Mouse (Mus musculus): ENCODE data around the gene Dnah8. TPM values are rescaled to one million over a fixed set of nuclear protein-coding genes. Genes with fewer than 3 reads are reported as not detected.

Dnah8 gene
- polyA plus RNA-seq, 1 experiment from 2014 or later, result 1.3 TPM

DNA sequence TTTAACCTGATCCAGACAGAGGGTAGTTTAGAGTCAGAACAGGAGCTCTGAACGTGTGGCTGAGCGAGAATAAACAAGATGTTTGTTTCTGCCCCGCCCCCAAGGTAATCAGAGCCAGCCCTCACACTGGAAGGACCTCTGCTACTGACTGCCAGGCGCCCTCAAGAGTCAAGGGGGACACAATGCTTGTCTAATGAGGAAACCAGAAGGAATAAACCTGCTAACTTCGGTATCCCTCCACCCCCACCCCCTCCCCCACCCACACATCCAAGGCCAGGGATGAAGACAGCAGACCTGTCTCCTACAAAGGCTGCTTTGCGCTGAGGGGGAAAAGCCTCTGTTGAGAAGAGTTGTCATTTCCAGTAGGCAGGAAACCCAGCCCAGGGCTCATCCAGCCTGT, 29.3 kb upstream of the Dnah8 start:
- H3K27me3 ChIP-seq, result no peaks in the 10 kb centered on the region
- no peak overlapping the region for H3K4me2 ChIP-seq
- ATAC-seq (ENCODE audit: insufficient number of reproducible peaks, low FRiP score, low TSS enrichment, low read depth), result no peak
- peaks cover 68% of the 10 kb centered on the region for H3K36me3 ChIP-seq
- H3K9me3 ChIP-seq, result no peaks in the 10 kb centered on the region
- no peak overlapping the region for H3K4me3 ChIP-seq
- H3K27ac ChIP-seq, result no peak overlapping the region
- no peak overlapping the region for H3K9ac ChIP-seq
- 42% methylated on average over 6 of the region's 6 CpGs for WGBS
- 0 out of 2 replicates have a peak, but pooled peaks cover 3% of the 10 kb centered on the region for H3K4me1 ChIP-seq

- WGBS, result 95% methylated on average over 9 of the region's 9 CpGs
- Histone ChIP-seq H3K36me3 (peaks cover 85% of the 10 kb centered on the region), H3K9me3 (no peaks in the 10 kb centered on the region), H3K4me1 (no peaks in the 10 kb centered on the region), H3K27ac (no peak overlapping the region), H3K4me3 (no peak overlapping the region), H3K9ac (no peak overlapping the region), H3K4me2 (no peak overlapping the region), H3K27me3 (no peaks in the 10 kb centered on the region)
- no peak for ATAC-seq (ENCODE audit: insufficient number of reproducible peaks, low FRiP score, low TSS enrichment, low read depth)
These were observed 26.4 kb upstream of the Dnah8 start for GRCm38 (mm10) chr17:30597786-30598185.

- Histone ChIP-seq H3K4me3 (no peak overlapping the region), H3K9ac (no peak overlapping the region), H3K27me3 (no peaks in the 10 kb centered on the region), H3K36me3 (peaks cover 86% of the 10 kb centered on the region), H3K9me3 (no peaks in the 10 kb centered on the region), H3K4me1 (no peaks in the 10 kb centered on the region), H3K27ac (no peak overlapping the region), H3K4me2 (no peak overlapping the region)
- 87% methylated on average over 5 of the region's 5 CpGs for WGBS
- ATAC-seq (ENCODE audit: insufficient number of reproducible peaks, low FRiP score, low TSS enrichment, low read depth), result no peak
These were observed 25.9 kb upstream of the Dnah8 start for GRCm38 (mm10) chr17:30598300-30598699.

DNA sequence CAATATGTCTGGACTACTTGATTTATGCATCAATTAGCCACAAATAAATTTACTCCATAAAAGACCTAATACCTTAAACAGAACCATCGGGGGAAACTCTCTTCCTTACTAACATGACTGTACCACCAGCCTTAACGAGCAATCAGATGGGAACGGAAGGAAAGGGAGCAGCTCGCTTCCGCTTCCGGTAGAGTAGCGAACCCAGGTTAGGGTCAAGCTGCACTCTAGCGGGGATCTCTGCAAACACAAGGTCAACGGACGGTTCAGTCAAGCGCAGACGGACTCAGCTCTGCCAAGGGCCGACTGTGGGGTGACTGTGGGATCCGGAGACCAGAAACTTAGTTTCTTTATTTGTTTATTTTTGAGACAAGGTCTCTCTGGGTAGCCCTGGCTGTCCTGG, 22.0 kb upstream of the Dnah8 start:
- H3K4me2 ChIP-seq, result no peak overlapping the region
- H3K9me3 ChIP-seq, result no peaks in the 10 kb centered on the region
- H3K27me3 ChIP-seq, result no peaks in the 10 kb centered on the region
- no peak overlapping the region for H3K9ac ChIP-seq
- no peak overlapping the region for H3K27ac ChIP-seq
- peaks cover 67% of the 10 kb centered on the region for H3K36me3 ChIP-seq
- peaks cover 14% of the 10 kb centered on the region for H3K4me1 ChIP-seq
- no peak for ATAC-seq (ENCODE audit: insufficient number of reproducible peaks, low FRiP score, low TSS enrichment, low read depth)
- no peak overlapping the region for H3K4me3 ChIP-seq
- 86% methylated on average over 14 of the region's 14 CpGs for WGBS

DNA sequence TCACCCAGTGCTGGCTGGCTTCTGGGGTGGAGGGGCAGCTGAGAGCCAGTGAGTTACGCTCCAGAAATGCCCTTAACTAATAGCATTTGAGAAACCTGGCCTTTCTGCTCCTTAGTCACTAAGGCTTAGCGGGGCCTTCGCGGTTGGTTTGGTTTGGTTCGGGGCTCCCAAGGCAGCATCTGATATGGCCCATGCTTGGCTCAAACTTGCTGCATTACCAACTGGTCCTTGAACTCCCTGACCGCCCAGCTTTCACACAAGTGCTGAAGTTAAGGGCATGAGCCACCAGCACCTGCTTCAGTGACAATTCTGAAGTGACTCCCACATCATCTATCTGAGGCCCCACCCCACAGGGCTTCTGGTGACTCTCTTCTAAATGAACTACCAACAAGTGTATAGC, 19.9 kb upstream of the Dnah8 start:
- H3K4me2 ChIP-seq, result no peak overlapping the region
- H3K27me3 ChIP-seq, result no peaks in the 10 kb centered on the region
- no peak overlapping the region for H3K4me3 ChIP-seq
- peaks cover 28% of the 10 kb centered on the region for H3K4me1 ChIP-seq
- peaks cover 48% of the 10 kb centered on the region for H3K36me3 ChIP-seq
- no peaks in the 10 kb centered on the region for H3K9me3 ChIP-seq
- H3K9ac ChIP-seq, result no peak overlapping the region
- WGBS, result 91% methylated on average over 6 of the region's 6 CpGs
- no peak overlapping the region for H3K27ac ChIP-seq
- no peak for ATAC-seq (ENCODE audit: insufficient number of reproducible peaks, low FRiP score, low TSS enrichment, low read depth)

DNA sequence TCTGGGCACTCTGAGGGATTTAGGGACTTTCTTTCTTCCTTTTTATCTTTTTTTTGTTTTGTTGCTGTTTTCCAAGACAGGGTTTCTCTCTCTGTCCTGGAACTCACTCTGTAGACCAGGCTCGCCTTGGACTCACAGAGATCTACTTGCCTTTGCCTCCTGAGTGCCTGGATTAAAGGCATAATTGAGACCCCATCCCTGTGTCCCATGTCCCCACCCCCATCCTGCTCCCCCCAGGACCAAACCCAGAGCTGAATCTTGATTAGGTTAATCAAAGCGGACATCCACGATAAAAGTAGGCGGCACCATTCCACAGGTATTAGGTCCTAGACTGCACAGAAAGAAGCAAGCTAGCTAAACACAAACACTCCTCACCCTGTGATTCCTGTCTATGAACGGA, 19.2 kb upstream of the Dnah8 start:
- Histone ChIP-seq H3K27ac (no peak overlapping the region), H3K27me3 (no peaks in the 10 kb centered on the region), H3K4me3 (no peak overlapping the region), H3K9me3 (no peaks in the 10 kb centered on the region), H3K9ac (no peak overlapping the region), H3K4me1 (peaks cover 33% of the 10 kb centered on the region), H3K36me3 (peaks cover 43% of the 10 kb centered on the region), H3K4me2 (no peak overlapping the region)
- WGBS, result 83% methylated on average over 5 of the region's 5 CpGs
- no peak for ATAC-seq (ENCODE audit: insufficient number of reproducible peaks, low FRiP score, low TSS enrichment, low read depth)

GRCm38 (mm10) chr17:30606206-30606605, 17.9 kb upstream of the Dnah8 start:
- WGBS, result 61% methylated on average over 11 of the region's 11 CpGs
- peaks cover 39% of the 10 kb centered on the region for H3K4me1 ChIP-seq
- H3K36me3 ChIP-seq, result peaks cover 32% of the 10 kb centered on the region
- no peaks in the 10 kb centered on the region for H3K27me3 ChIP-seq
- no peak overlapping the region for H3K27ac ChIP-seq
- H3K4me3 ChIP-seq, result no peak overlapping the region
- H3K4me2 ChIP-seq, result no peak overlapping the region
- H3K9me3 ChIP-seq, result no peaks in the 10 kb centered on the region
- no peak for ATAC-seq (ENCODE audit: insufficient number of reproducible peaks, low FRiP score, low TSS enrichment, low read depth)
- no peak overlapping the region for H3K9ac ChIP-seq

GRCm38 (mm10) chr17:30606634-30607081, 17.5 kb upstream of the Dnah8 start:
- H3K9ac ChIP-seq, result no peak overlapping the region
- H3K4me2 ChIP-seq, result no peak overlapping the region
- no peaks in the 10 kb centered on the region for H3K9me3 ChIP-seq
- peaks cover 28% of the 10 kb centered on the region for H3K36me3 ChIP-seq
- H3K4me3 ChIP-seq, result no peak overlapping the region
- no peaks in the 10 kb centered on the region for H3K27me3 ChIP-seq
- H3K4me1 ChIP-seq, result peaks cover 42% of the 10 kb centered on the region
- 78% methylated on average over 8 of the region's 8 CpGs for WGBS
- ATAC-seq (ENCODE audit: insufficient number of reproducible peaks, low FRiP score, low TSS enrichment, low read depth), result no peak
- no peak overlapping the region for H3K27ac ChIP-seq

GRCm38 (mm10) chr17:30607330-30607729, 16.8 kb upstream of the Dnah8 start:
- Histone ChIP-seq H3K27me3 (no peaks in the 10 kb centered on the region), H3K27ac (no peak overlapping the region), H3K9me3 (no peaks in the 10 kb centered on the region), H3K4me2 (no peak overlapping the region), H3K4me1 (peaks cover 42% of the 10 kb centered on the region), H3K9ac (no peak overlapping the region), H3K36me3 (peaks cover 21% of the 10 kb centered on the region), H3K4me3 (no peak overlapping the region)
- no peak for ATAC-seq (ENCODE audit: insufficient number of reproducible peaks, low FRiP score, low TSS enrichment, low read depth)
- WGBS, result 86% methylated on average over 7 of the region's 7 CpGs

DNA sequence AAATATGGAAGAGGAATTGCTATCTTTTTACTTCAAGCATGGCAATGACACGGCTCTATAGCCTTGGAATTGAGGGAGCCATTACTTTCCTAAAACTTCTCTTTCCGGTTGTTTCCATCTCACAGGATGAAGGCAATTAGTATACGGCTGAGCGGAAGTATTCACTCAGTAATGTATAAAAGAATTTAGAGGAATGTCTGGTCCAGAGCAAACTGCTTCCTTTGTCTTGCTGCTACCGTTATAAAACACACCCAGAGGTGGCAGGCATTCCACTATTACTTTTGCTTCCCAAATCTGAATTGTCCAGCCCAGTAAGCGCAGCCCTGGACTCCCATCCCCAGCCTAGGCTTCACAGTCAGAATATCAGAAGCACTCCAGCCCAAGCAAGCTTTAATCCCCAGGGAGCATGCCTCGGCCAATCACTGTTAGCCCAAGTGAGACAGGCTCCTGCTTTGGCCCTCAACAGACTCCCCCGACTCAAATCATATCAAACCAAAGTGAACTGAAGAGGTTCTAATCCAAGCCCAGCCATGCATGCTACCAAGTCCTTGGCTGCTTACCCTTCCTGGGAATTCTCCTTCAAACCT, 16.2 kb upstream of the Dnah8 start:
- peaks cover 14% of the 10 kb centered on the region for H3K36me3 ChIP-seq
- H3K9me3 ChIP-seq, result no peaks in the 10 kb centered on the region
- ATAC-seq (ENCODE audit: insufficient number of reproducible peaks, low FRiP score, low TSS enrichment, low read depth), result no peak
- no peak overlapping the region for H3K9ac ChIP-seq
- H3K27ac ChIP-seq, result 0 out of 2 replicates have a peak overlapping the region, but pooled peaks have one; percentile 29
- no peaks in the 10 kb centered on the region for H3K27me3 ChIP-seq
- H3K4me2 ChIP-seq, result no peak overlapping the region
- H3K4me3 ChIP-seq, result no peak overlapping the region
- peaks cover 42% of the 10 kb centered on the region for H3K4me1 ChIP-seq
- WGBS, result 52% methylated on average over 8 of the region's 8 CpGs

DNA sequence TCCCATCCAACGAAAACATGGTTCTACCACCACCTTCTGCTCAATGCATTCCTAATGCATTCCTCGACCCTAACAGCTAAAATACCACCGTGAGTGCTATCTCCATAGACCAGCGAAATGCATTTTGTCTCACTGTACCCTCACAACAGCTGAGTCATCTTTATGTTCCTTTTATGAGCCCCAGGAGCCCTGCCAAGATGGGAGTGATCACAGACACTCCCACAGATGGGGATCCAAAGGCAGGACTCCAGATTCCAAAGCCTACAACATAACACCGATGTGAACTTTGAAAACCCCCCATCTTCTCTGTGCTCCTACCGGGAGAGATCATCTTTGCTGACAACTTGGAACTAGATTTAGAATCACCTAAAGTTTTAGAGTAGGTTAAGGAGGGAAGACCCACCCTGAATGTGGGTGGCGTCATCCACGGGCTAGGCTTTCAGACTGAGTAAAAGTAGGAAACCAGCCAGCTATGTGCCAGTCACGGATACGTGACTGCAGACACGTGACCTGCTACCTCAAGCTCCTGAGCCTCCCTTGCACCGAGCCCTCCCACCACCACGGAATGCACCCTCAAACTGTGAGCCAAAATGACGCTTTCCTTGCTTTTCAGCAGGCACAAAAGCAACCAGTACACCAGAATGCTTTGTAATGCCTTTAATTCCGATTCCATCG, 14.7 kb upstream of the Dnah8 start:
- WGBS, result 69% methylated on average over 16 of the region's 16 CpGs
- no peak overlapping the region for H3K9ac ChIP-seq
- H3K4me3 ChIP-seq, result 0 out of 2 replicates have a peak overlapping the region, but pooled peaks have one; percentile 4
- H3K4me2 ChIP-seq, result 0 out of 2 replicates have a peak overlapping the region, but pooled peaks have one; percentile 6
- H3K4me1 ChIP-seq, result peaks cover 37% of the 10 kb centered on the region
- no peak for ATAC-seq (ENCODE audit: insufficient number of reproducible peaks, low FRiP score, low TSS enrichment, low read depth)
- no peaks in the 10 kb centered on the region for H3K36me3 ChIP-seq
- no peaks in the 10 kb centered on the region for H3K9me3 ChIP-seq
- no peaks in the 10 kb centered on the region for H3K27me3 ChIP-seq
- H3K27ac ChIP-seq, result peak overlapping the region; percentile 27; the same call in 1 of the 2 replicates

DNA sequence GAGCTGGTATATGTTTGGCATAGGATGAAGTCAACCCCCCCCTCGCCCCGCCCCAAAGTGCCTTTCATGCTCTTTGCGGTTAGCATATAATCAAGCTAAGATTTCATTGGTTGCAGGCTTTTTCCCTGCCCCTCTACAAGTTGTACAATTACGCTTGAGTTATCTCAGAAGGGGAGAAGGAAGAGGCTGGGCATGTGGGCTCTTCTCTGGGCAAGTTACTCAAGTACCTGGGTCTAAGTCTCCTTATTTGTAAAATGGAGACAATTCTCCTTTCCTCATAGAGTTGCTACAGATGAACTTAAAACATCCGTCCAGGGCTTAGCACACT, 14.2 kb upstream of the Dnah8 start:
- Histone ChIP-seq H3K4me2 (no peak overlapping the region), H3K36me3 (no peaks in the 10 kb centered on the region), H3K9ac (no peak overlapping the region), H3K27me3 (no peaks in the 10 kb centered on the region), H3K4me3 (0 out of 2 replicates have a peak overlapping the region, but pooled peaks have one; percentile 4), H3K9me3 (no peaks in the 10 kb centered on the region), H3K4me1 (peaks cover 37% of the 10 kb centered on the region), H3K27ac (0 out of 2 replicates have a peak overlapping the region, but pooled peaks have one; percentile 27)
- 92% methylated on average over 5 of the region's 5 CpGs for WGBS
- no peak for ATAC-seq (ENCODE audit: insufficient number of reproducible peaks, low FRiP score, low TSS enrichment, low read depth)

All from limb, embryonic 15.5 days (tissue).